Mouse (Mus musculus): ENCODE data around the gene Gm10283. TPM values are rescaled to one million over a fixed set of nuclear protein-coding genes. Genes with fewer than 3 reads are reported as not detected.
"Not testable (repeated sequence)": the region's sequence is repeated elsewhere in the genome, so short reads cannot be mapped to it uniquely, and the experiment has no call there.

The Gm10283 gene
- not detected for total RNA-seq (2021)

DNA sequence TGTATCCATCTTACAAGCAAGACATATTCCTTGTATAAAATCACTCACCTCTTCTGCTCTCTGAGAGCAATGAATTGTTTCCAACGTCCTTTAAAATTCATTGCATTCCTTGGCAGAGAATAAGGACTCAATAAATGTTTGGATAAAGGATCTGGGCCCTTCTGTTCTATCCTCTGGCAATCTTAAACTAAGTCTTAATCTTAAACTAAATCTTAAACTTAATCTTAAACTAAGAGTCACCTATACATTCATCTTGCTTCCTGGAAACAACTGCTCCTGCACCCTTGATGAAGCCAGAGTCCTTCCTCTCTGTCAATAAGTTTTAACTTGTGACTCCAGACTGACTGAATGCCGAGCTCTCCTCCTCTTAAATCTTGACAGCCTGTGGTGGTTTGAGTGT, at the start of gene Gm10283:
Gene Gm10283, minus strand, starts transcription at position 101 of the 400 bp plus-strand sequence.
- DNase-seq, result no peak

DNA sequence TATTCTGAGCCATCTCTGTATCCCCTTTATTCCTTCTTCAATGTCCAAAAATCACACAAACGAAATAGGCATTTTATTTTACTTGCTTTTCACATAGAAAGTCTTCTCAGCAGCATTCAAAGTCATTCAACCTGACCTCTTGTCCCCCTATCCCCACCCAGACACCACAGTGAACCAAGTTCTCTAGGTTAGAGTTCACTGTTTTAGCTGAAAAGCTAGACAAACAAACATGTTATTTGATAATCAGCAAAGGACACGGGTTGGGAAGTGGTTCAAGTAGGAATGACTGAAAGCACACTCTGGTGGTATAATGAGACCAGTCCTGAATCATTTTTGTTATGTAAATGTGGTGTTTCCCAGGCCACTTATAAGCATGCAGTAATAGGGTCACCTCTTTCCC, 31.9 kb upstream of the Gm10283 start:
- DNase-seq, result no peak

DNA sequence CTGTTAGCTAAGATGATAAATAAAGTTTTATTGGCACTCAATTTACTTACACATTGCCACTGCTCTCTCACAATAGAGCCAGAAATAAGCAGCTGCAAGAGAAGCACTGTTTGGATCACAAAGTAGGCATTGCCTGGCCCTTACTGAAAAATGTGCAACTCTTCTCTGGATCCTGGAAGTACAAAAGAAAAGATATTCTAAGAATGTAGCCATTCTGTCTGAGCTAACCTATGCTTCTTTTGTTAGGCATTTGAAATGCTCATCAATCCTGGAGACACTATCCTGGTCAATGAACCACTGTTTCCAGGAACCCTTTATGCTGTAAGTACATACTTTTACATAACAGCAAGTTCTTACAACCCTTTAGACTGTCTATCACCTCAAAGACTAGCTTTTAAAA, 15.3 kb upstream of the Gm10283 start:
- DNase-seq, result no peak

DNA sequence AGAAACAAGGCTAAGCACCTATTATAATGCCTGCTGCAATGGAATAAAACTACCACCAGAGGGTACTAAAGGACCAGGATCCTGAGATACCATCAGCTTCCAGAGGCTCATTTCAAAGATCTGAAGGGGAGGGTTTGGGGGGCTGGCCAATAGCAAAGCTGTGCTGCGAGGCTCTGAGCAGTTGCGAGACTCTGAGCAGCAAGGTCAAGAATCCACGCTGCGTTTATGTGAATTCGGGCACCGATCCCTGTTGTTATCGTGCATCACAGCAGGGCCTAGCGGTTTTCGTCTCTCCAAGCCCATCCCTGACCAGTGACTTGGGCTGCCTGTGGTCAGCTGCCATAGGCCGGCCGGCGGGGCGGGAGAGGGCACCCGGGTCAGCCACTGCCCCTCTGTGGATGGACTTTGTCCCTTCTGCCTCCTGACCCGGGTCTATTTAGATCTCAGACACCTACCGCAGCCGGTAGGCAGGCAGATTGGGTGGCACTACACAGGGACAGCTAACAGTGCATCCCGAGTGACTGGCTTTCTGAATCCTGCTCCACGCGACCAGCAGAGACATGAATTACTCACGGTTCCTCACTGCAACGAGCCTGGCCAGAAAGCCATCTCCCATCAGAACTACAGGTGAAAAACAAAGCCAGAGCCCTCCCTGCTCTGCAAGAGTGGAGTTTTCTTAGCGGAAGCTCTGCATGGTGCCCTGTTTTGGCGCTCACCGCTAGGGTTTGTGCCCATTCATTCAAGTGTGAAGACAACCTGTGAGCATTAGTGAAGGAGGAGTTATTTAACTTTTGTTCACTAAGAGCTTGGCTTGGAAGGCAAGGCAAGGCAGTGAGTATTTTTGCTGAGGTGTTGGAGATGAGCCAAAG, 2.9 kb upstream of the Gm10283 start, which contains the start of gene Aadat:
Gene Aadat, plus strand, starts transcription at position 280 of the 869 bp plus-strand sequence.
- peak; percentile 53 for DNase-seq

GRCm38 (mm10) chr8:60495046-60495445, 8.0 kb downstream of the Gm10283 start:
- DNase-seq, result not testable (repeated sequence)

- DNase-seq, result no peak
These were observed 8.4 kb downstream of the Gm10283 start for GRCm38 (mm10) chr8:60494606-60495005.

DNA sequence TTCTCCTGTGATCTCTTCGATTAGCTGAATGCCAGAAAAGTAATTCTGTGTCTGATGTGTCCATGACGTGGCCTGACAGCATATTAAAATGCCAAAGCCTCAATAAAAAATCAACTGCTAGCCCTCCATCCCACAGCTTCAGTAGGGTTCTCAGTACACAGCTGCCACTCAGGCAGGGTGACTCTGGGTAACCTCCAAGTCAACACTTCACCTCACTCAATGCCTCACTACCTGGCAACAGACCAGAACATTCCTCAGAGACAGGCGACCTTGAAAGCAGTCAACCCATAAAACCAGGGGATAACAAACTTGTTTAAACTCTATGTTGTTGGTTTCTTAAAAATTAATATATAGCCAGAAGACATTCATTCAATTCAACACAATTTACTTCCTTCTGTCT, 10.5 kb downstream of the Gm10283 start:
- peak; percentile 20 for DNase-seq

DNA sequence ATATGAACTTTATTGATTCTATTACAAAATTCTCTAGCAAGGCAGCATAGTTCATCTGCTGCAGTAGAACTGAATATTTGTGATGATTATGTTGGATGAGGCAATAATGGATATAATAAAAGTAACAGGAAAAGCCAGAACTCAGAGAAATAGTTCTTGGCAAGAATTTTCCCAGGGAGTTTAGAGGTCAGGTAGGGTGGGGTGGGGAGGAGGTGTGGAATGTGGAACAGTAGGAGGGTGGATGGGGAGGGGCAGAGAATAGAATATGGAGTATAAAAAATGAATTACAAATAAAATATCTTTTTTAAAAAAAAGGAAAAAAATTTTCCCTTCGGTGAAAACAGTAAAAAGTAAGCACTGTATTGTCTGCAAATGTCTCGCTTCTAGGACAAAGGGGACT, 11.1 kb downstream of the Gm10283 start:
- no peak for DNase-seq

DNA sequence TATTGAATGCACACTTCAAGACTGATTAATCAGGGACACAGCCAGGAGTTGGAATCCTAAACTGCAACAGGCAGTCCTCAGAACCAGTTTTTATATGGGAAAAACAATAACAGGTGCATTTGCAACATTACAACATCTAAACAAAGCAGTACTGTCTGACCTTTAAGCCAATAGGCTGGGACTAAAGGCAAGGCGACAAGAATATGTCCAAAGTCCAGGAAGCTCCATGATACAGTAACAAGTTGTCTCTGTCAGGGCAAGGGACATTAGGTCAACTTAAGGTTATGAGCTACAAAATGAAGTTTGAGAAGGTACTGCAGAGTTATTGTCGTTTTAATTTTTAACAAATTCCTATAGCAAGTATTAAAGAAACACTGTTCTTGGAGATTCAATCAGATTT, 12.9 kb downstream of the Gm10283 start:
- no peak for DNase-seq

DNA sequence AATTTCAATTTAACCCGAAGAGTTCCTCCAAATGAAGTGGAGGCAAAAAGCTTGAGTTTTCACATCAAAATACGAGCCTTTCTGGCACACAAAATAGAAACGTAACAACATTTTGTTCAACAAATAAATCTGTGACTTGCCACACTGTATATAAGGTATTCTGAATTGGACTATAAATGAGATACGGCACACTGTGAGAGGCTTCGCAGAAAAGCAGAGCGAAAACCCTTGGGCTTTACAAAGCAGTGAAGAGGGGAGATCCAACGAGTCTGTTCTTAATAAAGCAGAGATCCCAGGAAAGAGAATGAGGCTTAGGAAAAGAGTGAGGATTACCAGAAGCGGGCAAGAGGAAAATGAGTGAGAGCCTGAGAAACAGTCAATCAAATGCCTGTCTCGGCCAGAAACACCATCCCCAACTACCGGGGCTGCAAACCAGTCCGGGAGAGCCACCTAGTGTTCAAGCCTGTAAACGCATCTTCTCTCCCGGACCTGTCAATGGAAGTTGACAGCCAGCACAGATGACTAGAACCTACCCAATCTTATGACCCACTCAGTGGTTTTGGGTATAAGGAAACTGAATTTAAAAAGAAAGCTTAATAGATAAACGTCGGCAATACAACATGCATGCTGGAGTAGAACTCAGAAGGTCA, 36.2 kb downstream of the Gm10283 start:
- peak; percentile 75 for DNase-seq

DNA sequence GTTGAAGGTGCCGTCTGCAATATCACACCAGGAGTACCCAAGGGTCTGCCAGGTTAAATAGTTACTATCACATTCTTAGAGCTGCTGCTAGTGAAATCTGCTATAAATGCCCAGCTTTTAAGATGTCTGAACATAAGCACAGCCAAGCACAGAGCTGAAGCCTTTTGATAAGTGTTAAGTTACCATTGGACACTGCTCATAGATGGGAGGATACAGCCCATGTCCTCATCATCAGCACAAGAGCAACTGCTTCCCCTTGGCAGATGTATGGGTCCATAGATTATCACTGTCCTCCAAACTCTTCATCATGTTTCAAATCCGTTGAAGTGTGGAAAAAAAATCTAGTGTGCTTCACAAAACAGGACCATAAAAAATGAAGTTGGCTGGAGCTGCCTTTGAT, 53.7 kb downstream of the Gm10283 start:
- no peak for DNase-seq

- DNase-seq, result no peak
These were observed 58.0 kb downstream of the Gm10283 start for GRCm38 (mm10) chr8:60444989-60445388.

GRCm38 (mm10) chr8:60438557-60438956, 64.4 kb downstream of the Gm10283 start:
- no peak for DNase-seq

DNA sequence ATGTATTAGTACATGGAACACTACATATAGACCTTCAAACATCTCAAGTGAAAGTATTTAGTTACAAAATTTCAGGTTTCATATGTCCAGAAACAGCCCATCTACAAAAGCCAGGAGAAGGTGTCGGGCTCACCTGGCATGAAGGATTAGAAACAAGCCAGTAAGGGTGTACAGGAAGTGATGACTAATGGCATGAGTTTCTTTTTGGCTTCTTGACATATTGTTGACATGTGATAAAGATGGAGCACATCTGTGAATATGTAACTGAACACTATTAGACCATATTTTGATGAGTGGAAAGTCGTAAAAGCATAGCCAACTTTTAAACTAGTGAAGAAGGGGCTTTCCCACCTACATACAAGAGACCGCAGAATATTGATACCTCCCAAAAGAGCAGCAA, 66.1 kb downstream of the Gm10283 start:
- DNase-seq, result no peak

DNA sequence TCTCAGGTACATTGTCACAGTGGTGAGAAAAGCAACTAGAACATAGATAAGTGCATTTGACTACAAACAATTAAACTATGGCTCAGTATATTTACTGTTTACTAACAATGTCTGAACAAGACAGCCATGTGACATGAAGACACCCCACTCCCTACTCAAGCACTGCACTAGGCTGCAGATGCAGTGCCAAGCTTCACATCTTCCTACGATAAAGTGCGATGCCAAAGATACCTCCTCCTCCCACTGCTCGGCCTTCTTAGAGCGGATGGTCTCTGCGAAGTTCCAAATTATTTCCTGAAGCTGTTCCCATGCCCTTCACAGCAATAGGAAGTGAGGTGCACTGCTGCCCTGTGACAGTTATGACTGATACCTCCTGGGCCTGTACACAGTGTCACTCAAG, 70.3 kb downstream of the Gm10283 start:
- DNase-seq, result no peak

DNA sequence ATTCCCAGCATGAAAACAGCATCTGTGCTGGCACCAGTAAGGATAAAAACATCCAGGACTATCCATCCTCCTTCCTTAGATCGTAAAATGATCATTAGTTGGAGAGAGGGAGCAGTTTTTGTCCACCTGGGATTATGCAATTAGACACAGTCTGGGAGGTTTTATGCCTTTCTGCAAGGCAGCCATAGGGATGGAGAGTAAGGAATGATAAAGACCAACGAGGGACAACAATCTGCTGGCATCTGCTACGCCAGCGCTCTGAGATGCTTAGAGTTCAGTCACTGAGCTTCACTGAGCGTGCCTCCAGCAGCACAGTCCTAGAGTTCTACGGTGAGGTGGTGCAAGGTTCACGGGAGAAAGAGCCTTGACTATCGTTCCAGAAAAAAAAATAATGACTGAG, 96.6 kb downstream of the Gm10283 start:
- DNase-seq, result no peak

GRCm38 (mm10) chr8:60404994-60405548, 97.9 kb downstream of the Gm10283 start:
- DNase-seq, result peak; percentile 13

DNA sequence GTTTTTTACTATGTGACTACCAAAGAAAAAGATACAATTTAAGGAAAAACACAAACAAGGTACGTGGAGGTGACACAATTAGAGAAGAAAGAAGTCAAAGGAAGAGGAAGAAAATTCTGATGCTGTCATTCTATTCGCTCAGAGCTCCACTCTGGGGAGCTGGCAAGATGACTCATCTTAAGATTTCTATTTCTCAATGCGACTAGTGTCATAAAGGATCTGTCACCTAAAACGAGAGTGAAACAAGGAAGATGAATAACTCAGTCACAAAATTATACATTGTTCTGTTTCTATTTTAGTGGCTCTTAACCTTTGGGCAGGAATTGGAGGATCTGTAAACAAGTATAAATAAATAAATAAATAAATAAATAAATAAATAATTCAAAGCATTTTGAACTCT, 109.3 kb downstream of the Gm10283 start:
- DNase-seq, result no peak

GRCm38 (mm10) chr8:60386589-60386988, 116.4 kb downstream of the Gm10283 start:
- DNase-seq, result no peak

Data from heart, postnatal 4 days (tissue).